Comparison of ENCODE assay signal across 18 mouse cellular contexts in genomic region chr6:34364217-34365136, GRCm38 (mm10). TPM values are rescaled to one million over a fixed set of nuclear protein-coding genes. Genes with fewer than 3 reads are reported as not detected.
DNase-seq lines count a peak whose midpoint lies in the region; ATAC-seq and TF ChIP-seq lines count a peak whose summit lies in the region.
"Had no signal": no experiment of that assay in that cellular context is flagged by ENCODE, and none has a peak within 500 bp of the region (broad histone marks: within the 10 kb centered on the region; RNA-seq: fewer than 3 reads in every experiment).

No protein-coding gene starts in this region.

- no peak for DNase-seq in left cerebral cortex, adult 2 months (ENCODE audit: extremely low spot score in 1 of 2, low spot score in 2 of 2)
- DNase-seq in left cerebral cortex, adult 11 months (ENCODE audit: low spot score) = no peak
- no peak for DNase-seq in CH12.LX (ENCODE audit: extremely low read depth)
- peak; percentile 37 for DNase-seq in thymus, postnatal 25 days
- no peak for DNase-seq in right cerebral cortex, postnatal 36 days (ENCODE audit: low spot score in 2 of 2)
- DNase-seq in cerebellum, adult 11 months = no peak
- DNase-seq: adrenal gland, adult 2 months; cerebellum, postnatal 14 days; heart, adult 11 months; kidney, adult 18-20 months; kidney, postnatal 4 days; right cerebral cortex, postnatal 25 days had no signal

- intact Hi-C loops in left cerebral cortex, adult 2 months (cut with DNase I) = no loop called here

- TF ChIP-seq RAD21 in CH12.LX (IDR thresholded peaks at IDR 0.05; ENCODE audit: low read depth, low read length) = no peak

- peak; percentile 24 for TF ChIP-seq CTCF in left cerebral cortex, adult 2 months (IDR thresholded peaks at IDR 0.05)
- TF ChIP-seq CTCF in CH12.LX (conservative IDR thresholded peaks at IDR 0.05 in 1 of 2, IDR thresholded peaks at IDR 0.05 in 1 of 2; ENCODE audit: low read depth in 2 of 2, low read length in 2 of 2) = peak in 1 of 2 experiments; percentile 26; a peak in 2 of 4 replicates

- H3K27me3 ChIP-seq in CH12.LX (replicated peaks) = no peaks in the 10 kb centered on the region
- H3K27me3 ChIP-seq: hindbrain, embryonic 13.5 days; midbrain, embryonic 12.5 days had no signal

- no peak for TF ChIP-seq POLR2A in CH12.LX (IDR thresholded peaks at IDR 0.05; ENCODE audit: low read depth, low read length)

- H3K4me3 ChIP-seq in left cerebral cortex, adult 2 months = no peak overlapping the region
- no peak overlapping the region for H3K4me3 ChIP-seq in CH12.LX (replicated peaks in 1 of 3; ENCODE audit: low read depth in 2 of 3, low read length in 2 of 3, poor library complexity in 1 of 3)
- H3K4me3 ChIP-seq: hindbrain, embryonic 13.5 days; midbrain, embryonic 12.5 days had no signal

- no peaks in the 10 kb centered on the region for H3K79me2 ChIP-seq in CH12.LX (replicated peaks; ENCODE audit: control insufficient read depth, extremely low read depth, insufficient read depth, poor library complexity, severe bottlenecking)

- no peak overlapping the region for H3K27ac ChIP-seq in left cerebral cortex, adult 2 months
- no peak overlapping the region for H3K27ac ChIP-seq in CH12.LX (ENCODE audit: insufficient read depth, low read depth)
- H3K27ac ChIP-seq: hindbrain, embryonic 13.5 days; macrophage; midbrain, embryonic 12.5 days had no signal

- no peaks in the 10 kb centered on the region for H3K9me3 ChIP-seq in CH12.LX (replicated peaks; ENCODE audit: low read length)
- H3K9me3 ChIP-seq: hindbrain, embryonic 13.5 days; midbrain, embryonic 12.5 days had no signal

- H3K4me2 ChIP-seq in CH12.LX (ENCODE audit: insufficient read depth, low read depth, poor library complexity, severe bottlenecking) = no peak overlapping the region
- H3K4me2 ChIP-seq: hindbrain, embryonic 13.5 days; midbrain, embryonic 12.5 days had no signal

- ATAC-seq in inflammation-experienced regulatory T-cells, adult 6 months = peak; percentile 68
- ATAC-seq: forebrain, embryonic 14.5 days had no signal

- dilution Hi-C loops in CH12.LX (cut with MboI; ENCODE audit: extremely low pct_ligation_motif_present, extremely low pct_unique_long_range_greater_than_20kb, low sequenced_read_pairs) = no loop called here

- no peaks in the 10 kb centered on the region for H3K36me3 ChIP-seq in CH12.LX (replicated peaks in 1 of 2; ENCODE audit: control insufficient read depth in 1 of 2, insufficient read depth in 1 of 2, low read length in 1 of 2)
- H3K36me3 ChIP-seq: hindbrain, embryonic 13.5 days; midbrain, embryonic 12.5 days had no signal

- TF ChIP-seq EP300 in CH12.LX (IDR thresholded peaks at IDR 0.05; ENCODE audit: low read length) = no peak

- H3K9ac ChIP-seq in CH12.LX (ENCODE audit: insufficient read depth, low read depth) = no peak overlapping the region
- H3K9ac ChIP-seq: hindbrain, embryonic 13.5 days; midbrain, embryonic 12.5 days had no signal

- in situ Hi-C loops in CH12.LX (cut with MboI; ENCODE audit: low pct_ligation_motif_present, low pct_unique_long_range_greater_than_20kb, low sequenced_read_pairs) = no loop called here

- H3K4me1 ChIP-seq in CH12.LX (ENCODE audit: control insufficient read depth in 1 of 2, insufficient read depth in 2 of 2) = peaks cover 0 to 20% of the 10 kb centered on the region in 2 experiments; a peak in 2 of 4 replicates

TF ChIP-seq in CH12.LX, 34 proteins besides CTCF, POLR2A, EP300 and RAD21:
- TF ChIP-seq ZKSCAN1 (IDR thresholded peaks at IDR 0.05; ENCODE audit: borderline replicate concordance, low read depth, low read length) = no peak
- peak; percentile 7; the same call in 1 of the 2 replicates for TF ChIP-seq SMC3 (IDR thresholded peaks at IDR 0.05; ENCODE audit: low read depth, low read length)
- no peak for TF ChIP-seq CHD2 (IDR thresholded peaks at IDR 0.05; ENCODE audit: low read length)
- TF ChIP-seq UBTF (IDR thresholded peaks at IDR 0.05; ENCODE audit: low read depth, low read length) = no peak

RNA-seq across cellular contexts. Expression of gene Akr1b8, which starts 10.6 kb away (rescaled TPM):
- under 1 TPM; 0.26 to 0.68 TPM for total RNA-seq in left cerebral cortex, adult 2 months (2021)
- total RNA-seq in CH12.LX (2012; rRNA removed) = 0.13 and 0.21 TPM in 2 replicates
- total RNA-seq in CH12.LX (2014; rRNA removed) = not detected in 2 replicates
- polyA plus RNA-seq in CH12.LX (2012; ENCODE audit: insufficient read length, low read depth) = not detected in 2 replicates
- under 1 TPM in 1 of 3 experiments, not detected in 2; 0.58 TPM for polyA plus RNA-seq in inflammation-experienced regulatory T-cells, adult 6 months (2017; shearing (Covaris generic))

RNA-seq across cellular contexts. Expression of gene Akr1b10, which starts 19.5 kb away (rescaled TPM):
- total RNA-seq in left cerebral cortex, adult 2 months (2021) = 10 to 100 TPM; 21.0 to 24.2 TPM
- total RNA-seq in CH12.LX (2012; rRNA removed) = 20.3 and 20.7 TPM in 2 replicates
- 29.6 and 34.0 TPM in 2 replicates for total RNA-seq in CH12.LX (2014; rRNA removed)
- polyA plus RNA-seq in CH12.LX (2012; ENCODE audit: insufficient read length, low read depth) = 29.3 and 34.7 TPM in 2 replicates
- polyA plus RNA-seq in inflammation-experienced regulatory T-cells, adult 6 months (2017; shearing (Covaris generic)) = 10 to 100 TPM; 42.7 to 61.2 (median 50.5) TPM

RNA-seq across cellular contexts. Expression of gene Akr1b3, which starts 47.2 kb away (rescaled TPM):
- 10 to 100 TPM; 43.1 to 43.4 TPM for total RNA-seq in left cerebral cortex, adult 2 months (2021)
- total RNA-seq in CH12.LX (2012; rRNA removed) (313 and 382 TPM in 2 replicates), CH12.LX (2014; rRNA removed) (257 and 264 TPM in 2 replicates)
- polyA plus RNA-seq in CH12.LX (2012; ENCODE audit: insufficient read length, low read depth) = 344 and 359 TPM in 2 replicates
- 100 to 1,000 TPM; 371 to 476 (median 432) TPM for polyA plus RNA-seq in inflammation-experienced regulatory T-cells, adult 6 months (2017; shearing (Covaris generic))

RNA-seq across cellular contexts. Expression of gene Akr1b7, which starts 47.7 kb away (rescaled TPM):
- total RNA-seq in left cerebral cortex, adult 2 months (2021) = not detected
- total RNA-seq in CH12.LX (2012; rRNA removed) = 0.08 TPM in 2 replicates
- total RNA-seq in CH12.LX (2014; rRNA removed) = not detected in 2 replicates
- polyA plus RNA-seq in CH12.LX (2012; ENCODE audit: insufficient read length, low read depth) = not detected in 2 replicates
- not detected for polyA plus RNA-seq in inflammation-experienced regulatory T-cells, adult 6 months (2017; shearing (Covaris generic))
- total RNA-seq: left cerebral cortex, adult 18-20 months had no signal
- polyA plus RNA-seq: forebrain, embryonic 14.5 days; hindbrain, embryonic 13.5 days; macrophage; midbrain, embryonic 12.5 days had no signal

Comparison
In these comparisons a context has a peak if more than half of its experiments do, and no peak if none do; other contexts are left out.
1. RNA of gene Akr1b3, which starts 47.2 kb away (total RNA-seq): 257 to 382 TPM in CH12.LX; 43.1 to 43.4 TPM in left cerebral cortex, adult 2 months; every median in the first group is over 4 times any median in the second.